Mouse (Mus musculus): ENCODE data around the gene Lrch1.

The Lrch1 gene

GRCm38 (mm10) chr14:74847311-74848133, 100.2 kb downstream of the Lrch1 start:
- peak; percentile 26 for DNase-seq

GRCm38 (mm10) chr14:74846668-74847067, 101.0 kb downstream of the Lrch1 start:
- no peak for DNase-seq

- DNase-seq: no peak
These were observed 101.9 kb downstream of the Lrch1 start for GRCm38 (mm10) chr14:74845661-74846274.

- no peak for DNase-seq
These were observed 106.0 kb downstream of the Lrch1 start for GRCm38 (mm10) chr14:74841708-74842107.

GRCm38 (mm10) chr14:74841297-74841696, 106.4 kb downstream of the Lrch1 start:
- no peak for DNase-seq

GRCm38 (mm10) chr14:74840820-74841219, 106.9 kb downstream of the Lrch1 start:
- no peak for DNase-seq

- no peak for DNase-seq
These were observed 107.3 kb downstream of the Lrch1 start for GRCm38 (mm10) chr14:74840328-74840727.

- no peak for DNase-seq
These were observed 108.9 kb downstream of the Lrch1 start for GRCm38 (mm10) chr14:74838816-74839215.

- no peak for DNase-seq
These were observed 112.7 kb downstream of the Lrch1 start for GRCm38 (mm10) chr14:74835010-74835409.

- no peak for DNase-seq
These were observed 113.5 kb downstream of the Lrch1 start for GRCm38 (mm10) chr14:74834215-74834614.

GRCm38 (mm10) chr14:74831653-74832052, 116.0 kb downstream of the Lrch1 start:
- no peak for DNase-seq

- DNase-seq: no peak
These were observed 116.6 kb downstream of the Lrch1 start for GRCm38 (mm10) chr14:74831050-74831449.

- no peak for DNase-seq
These were observed 117.1 kb downstream of the Lrch1 start for GRCm38 (mm10) chr14:74830591-74830990.

- no peak for DNase-seq
These were observed 124.7 kb downstream of the Lrch1 start for GRCm38 (mm10) chr14:74822757-74823680.

GRCm38 (mm10) chr14:74822048-74822447, 125.6 kb downstream of the Lrch1 start:
- no peak for DNase-seq

- DNase-seq: peak; percentile 49
These were observed 127.4 kb downstream of the Lrch1 start for GRCm38 (mm10) chr14:74820180-74820813.

GRCm38 (mm10) chr14:74816705-74817104, 131.0 kb downstream of the Lrch1 start:
- DNase-seq: no peak

GRCm38 (mm10) chr14:74814848-74815789, 132.6 kb downstream of the Lrch1 start:
- no peak for DNase-seq

GRCm38 (mm10) chr14:74811617-74812016, 136.1 kb downstream of the Lrch1 start:
- no peak for DNase-seq

GRCm38 (mm10) chr14:74801961-74802360, 145.7 kb downstream of the Lrch1 start:
- no peak for DNase-seq

- no peak for DNase-seq
These were observed 149.4 kb downstream of the Lrch1 start for GRCm38 (mm10) chr14:74798063-74798890.
